Mouse (Mus musculus) left cerebral cortex, adult 11 months (tissue): ENCODE measurements around the gene Stac3.
A peak's percentile ranks its signal among the peaks of the same experiment; 100 is the strongest.

Experiments used
- DNase-seq: peaks from one replicate; pipeline ENCODE4 v3.0.0; 2022; ENCODE audit warnings: low spot score

Gene Stac3

GRCm38 (mm10) chr10:127524646-127525255, 23.3 kb downstream of the Stac3 start:
- DNase-seq, result no peak

DNA sequence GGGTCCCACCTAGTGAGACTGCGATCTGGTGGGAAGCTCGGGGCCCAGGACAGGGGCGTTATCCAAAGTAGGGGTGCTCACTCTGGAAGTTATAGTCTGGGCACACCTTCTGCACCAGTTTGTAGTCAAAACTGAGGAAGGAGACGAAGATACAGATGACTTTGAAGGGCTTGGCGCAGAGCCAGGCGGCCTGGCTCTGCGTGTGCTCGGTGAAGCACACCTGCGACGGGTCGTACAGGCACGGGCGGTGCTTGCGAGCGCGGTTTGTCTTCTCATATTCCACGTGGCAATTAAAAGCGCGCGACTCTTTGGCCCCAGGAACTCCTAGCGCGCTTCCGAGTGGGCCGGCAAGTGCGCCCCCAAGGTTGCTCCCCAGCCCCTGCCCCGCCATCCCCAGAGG, 24.6 kb downstream of the Stac3 start:
- no peak for DNase-seq

DNA sequence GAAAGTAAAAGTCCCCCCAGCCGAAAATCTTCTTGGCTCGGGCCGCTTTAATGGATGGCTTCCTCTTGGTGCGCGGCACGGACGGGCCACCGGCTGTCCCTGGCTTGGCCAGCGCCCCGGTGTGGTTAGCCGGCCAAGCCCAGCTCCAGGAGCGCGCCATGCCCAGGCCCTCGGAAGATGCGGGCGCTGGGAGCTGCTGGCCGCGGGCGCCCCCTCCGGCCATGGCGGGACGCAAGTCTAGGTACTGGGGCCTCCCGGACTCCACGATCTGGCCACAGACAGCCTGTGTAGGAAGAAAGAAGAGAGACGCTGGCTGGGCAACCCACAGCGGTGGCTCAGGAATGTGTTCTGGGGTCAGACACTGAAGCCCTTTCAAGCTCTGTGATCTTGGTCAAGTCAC, 25.2 kb downstream of the Stac3 start:
- no peak for DNase-seq

GRCm38 (mm10) chr10:127527481-127527880, 26.0 kb downstream of the Stac3 start:
- DNase-seq, result no peak

DNA sequence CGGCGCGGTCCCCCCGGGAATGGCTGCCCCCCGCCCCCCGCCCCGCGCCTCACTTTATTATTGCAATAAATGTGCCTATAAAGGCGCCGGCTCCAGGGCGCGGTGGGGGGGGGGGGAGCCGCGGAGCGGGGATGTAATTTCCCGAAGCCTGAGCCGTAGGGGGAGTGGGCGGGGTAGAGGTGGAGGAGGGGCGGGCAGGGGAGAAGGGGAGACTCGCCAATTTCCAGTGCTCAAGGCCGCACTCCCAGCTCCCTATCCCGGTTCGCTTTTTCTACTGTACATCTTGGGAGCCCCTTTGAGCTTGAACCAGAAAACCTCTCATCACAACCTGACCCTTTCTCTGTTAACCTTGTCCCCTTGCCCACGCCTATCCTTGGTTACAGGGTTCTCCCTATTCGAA, 29.5 kb downstream of the Stac3 start:
- no peak for DNase-seq

GRCm38 (mm10) chr10:127531548-127531947, 30.1 kb downstream of the Stac3 start:
- no peak for DNase-seq

DNA sequence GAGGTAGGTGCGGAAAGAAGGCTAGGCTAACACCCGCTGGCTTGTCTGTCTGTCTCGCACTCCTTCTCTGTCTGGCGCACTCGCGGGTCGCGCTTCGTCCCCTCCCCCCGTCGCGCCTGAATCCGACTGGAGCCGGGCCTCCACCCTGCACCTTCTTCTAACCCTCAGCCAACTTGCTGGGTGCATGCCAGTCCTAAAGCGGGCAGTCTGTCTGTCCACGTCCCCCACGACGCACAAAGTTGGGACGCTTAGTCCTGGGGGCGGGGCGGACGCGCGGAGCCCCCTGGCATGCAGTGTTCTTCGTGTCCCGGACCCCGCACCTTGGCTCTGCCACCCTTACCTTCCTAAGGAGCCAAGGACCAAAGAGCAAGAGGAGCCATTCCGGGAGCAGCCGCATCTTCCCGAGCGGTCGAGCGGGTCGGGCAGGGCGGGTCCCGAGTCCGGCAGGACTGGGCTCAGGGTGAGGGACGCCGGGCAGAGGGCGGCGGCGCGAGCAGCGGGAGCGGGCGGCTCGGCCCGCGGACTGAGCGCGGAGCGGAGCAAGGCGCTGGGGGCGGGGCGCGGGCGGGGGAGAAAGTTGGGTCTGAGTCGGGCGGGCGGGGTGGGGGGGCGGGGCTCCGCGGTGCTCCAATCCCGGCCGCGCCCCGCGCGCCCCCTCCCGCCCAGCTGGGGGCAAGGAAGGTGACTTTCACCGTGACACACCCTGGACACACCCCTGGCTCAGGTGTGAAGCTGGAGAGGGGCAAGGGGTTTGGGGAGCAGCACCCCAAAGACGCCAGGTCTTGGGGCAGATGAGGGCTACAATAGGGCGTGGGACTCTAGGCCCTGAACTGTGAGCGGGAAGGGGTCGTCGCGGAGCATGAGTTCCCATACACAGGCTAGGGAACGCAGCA, 32.8 kb downstream of the Stac3 start, which contains the start of gene Nxph4:
Gene Nxph4 (minus strand): TSS at position 524 of the 893 bp plus-strand sequence.
- DNase-seq, result no peak

DNA sequence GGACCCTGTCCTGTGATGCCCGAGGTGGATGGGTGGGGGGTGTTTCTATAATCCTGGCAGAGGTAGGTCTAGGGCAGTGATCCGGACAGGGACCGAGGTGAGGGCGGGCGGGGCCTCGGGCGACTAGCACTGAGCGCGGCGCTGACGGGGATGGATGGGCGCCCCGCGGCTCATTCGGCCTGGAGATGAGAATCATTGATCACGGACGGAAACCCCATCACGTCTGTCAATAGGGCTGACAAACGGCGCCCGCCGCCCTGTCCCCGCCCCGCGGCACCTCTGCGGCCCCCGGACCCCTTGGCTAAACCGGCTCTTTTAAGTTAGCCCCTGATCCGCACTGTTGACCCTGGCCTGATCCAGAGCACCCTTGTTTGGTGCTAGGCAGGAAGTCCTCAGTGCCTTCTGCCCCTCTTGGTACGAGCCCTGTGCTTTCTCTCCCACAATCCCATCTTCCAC, 33.5 kb downstream of the Stac3 start:
- no peak for DNase-seq

DNA sequence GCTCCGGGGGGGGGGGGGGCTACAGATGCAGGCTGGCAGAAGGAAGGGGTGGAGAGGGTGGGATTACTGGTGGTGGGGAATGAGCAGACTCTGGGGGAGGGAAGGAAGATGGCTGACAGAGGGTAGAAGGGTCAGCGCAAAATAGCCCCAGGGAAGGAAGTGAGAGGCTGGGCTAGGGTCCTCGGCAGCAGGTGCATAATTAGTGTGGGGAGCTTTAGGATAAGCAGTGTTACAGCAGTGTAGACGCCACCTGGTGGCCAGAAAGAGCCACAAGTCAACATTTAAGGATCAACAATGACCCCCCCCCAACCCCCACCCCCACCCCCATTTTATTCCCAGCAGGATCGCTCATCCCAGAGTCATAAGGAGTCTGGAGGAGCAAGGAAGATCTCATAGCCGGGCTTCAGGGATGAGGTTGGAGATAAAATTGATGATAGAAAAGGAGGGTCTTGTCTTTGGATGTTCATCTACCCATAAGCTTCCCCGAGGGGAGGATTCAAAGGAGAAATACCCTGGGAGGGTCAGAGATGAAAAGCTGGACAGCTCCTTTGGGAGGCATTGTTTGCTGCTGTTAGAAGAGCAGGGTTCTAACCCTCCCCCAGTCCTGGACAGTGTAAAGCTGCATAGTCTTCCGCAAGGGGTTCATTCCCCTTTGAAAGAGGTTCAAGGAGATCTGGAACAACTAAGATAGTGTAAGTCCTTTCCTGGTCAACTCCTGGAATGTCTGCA, 35.3 kb downstream of the Stac3 start:
- no peak for DNase-seq

DNA sequence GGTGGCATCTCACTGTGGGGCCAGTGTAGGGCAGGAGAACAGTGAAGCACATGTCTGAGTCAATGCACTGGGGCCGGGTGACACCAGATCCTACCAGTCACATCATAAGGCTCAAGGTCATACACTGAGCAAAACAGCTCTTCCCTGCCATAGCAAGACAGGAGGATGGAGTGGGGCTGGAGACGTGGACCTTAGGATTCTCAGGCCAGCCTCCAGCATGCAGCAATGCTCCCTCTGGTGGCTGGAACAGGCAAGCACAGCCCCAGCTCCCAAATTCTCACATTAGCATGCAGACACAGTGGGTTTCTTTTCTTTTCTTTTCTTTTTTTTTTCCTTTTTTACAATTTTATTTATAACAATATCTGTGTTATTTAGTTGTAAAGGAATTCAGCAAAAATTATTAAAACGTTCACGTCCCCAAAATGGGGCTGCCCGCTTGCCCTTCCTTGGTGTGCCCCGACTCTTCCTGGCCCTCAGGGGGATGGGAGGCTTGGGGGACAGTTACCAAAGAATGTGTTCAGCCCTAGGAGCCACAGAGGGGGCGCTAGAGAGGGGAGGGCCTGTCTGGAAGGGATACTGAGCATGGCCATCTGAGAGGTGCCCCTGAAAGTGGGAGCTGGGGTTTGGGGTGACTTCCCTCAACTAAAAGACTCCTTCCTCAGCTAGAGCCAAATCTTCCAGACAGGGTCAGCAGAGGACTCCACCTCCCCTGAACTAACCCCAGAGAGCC, 36.5 kb downstream of the Stac3 start:
- DNase-seq, result peak; percentile 72

- no peak for DNase-seq
Observed at GRCm38 (mm10) chr10:127541510-127541909, 40.0 kb downstream of the Stac3 start.

DNA sequence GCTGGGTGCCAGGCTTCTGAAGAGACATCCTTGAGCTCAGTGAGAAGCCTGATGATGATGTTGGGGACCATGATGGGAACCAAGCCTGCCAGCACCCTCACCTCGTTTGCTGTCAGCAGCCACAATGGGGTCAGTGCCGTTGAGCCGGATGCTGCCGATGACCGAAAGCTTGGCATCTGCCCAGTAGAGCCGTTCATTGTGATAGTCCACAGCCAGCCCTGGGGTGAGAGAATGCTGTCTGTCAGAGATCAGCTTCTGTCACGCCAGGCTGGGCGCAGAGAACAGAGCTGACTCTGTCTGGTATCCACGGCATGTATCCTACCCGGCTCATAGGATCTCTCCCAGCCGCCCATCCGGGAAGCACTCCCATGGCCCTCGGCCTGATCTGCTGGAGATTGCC, 40.6 kb downstream of the Stac3 start:
- DNase-seq, result peak; percentile 56

GRCm38 (mm10) chr10:127542720-127543119, 41.2 kb downstream of the Stac3 start:
- DNase-seq, result no peak

- no peak for DNase-seq
Observed at GRCm38 (mm10) chr10:127543916-127544315, 42.4 kb downstream of the Stac3 start.

DNA sequence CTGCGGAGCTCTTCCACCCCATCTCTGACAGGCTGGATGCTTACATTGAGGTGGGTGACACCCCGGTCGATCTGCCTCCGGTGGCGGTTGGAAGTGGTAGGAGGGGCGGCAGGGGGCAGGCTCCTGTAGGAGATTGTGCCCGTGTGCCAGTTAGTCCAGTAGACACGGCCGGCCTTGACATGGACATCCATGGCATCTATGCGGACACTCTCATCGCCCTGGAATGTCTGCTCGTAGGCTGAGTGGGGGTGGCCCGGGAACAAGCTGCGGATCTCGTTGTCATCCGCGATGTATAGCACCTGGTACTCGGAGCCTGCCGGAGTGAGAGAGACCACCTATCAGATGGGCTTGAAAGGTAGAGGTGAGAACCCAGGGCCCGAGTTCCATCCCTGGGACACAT, 42.9 kb downstream of the Stac3 start:
- no peak for DNase-seq

GRCm38 (mm10) chr10:127546505-127546904, 45.0 kb downstream of the Stac3 start:
- DNase-seq, result no peak

GRCm38 (mm10) chr10:127548236-127548635, 46.8 kb downstream of the Stac3 start:
- DNase-seq, result no peak

- no peak for DNase-seq
Observed at GRCm38 (mm10) chr10:127549892-127550291, 48.4 kb downstream of the Stac3 start.

DNA sequence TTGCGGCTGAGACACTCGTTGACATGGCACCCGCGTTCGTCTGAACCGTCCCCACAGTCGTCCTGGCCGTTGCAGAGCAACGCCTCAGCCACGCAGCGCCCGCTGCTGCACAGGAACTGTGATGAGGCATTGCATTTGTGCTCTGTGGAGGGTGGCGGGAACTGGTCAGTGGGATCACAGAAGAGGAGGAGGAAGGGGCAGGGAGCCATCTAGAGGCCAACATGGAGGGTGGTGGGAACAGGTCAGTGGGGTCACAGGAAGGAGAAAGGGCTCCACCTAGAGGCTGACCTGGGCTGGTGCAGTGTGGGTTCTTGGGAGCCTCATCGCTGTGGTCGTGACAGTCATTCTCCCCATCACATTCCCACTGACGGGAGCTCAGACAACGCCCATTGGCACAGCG, 54.2 kb downstream of the Stac3 start:
- no peak for DNase-seq

GRCm38 (mm10) chr10:127557397-127557796, 55.9 kb downstream of the Stac3 start:
- DNase-seq, result no peak
